Mouse (Mus musculus) T-helper 1 cell (primary cell): ENCODE data around the gene Snrnp35.

Experiments used
- in situ Hi-C: fragments of 300-600 bp; cut with MboI, MseI; formaldehyde crosslinking; loops from one replicate; pipeline ENCODE4 v1.15.1; 2025; ENCODE audit warnings: high pct_unique_total_duplicates

Gene Snrnp35

DNA sequence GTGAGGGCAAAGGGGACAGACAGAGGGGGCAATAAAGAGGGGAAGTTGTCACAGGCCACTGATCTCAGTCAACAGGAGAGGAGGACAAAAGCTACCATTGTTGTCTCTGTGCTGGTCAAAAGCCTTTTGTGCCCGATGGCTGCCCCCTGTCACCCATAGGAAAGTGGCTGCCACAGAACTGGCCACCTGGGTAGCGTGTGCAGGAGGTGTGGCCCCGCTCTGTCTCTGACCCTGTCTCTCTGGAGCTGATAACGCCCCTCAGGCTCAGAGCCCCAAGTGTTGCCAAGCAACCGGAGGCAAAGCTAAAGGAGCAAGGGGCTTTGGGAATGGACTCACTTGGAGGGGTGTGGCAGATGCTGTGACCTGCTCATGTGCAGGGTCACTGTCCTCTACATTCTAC lies 16.1 kb downstream of the Snrnp35 start:
- in situ Hi-C loops = no loop called here

DNA sequence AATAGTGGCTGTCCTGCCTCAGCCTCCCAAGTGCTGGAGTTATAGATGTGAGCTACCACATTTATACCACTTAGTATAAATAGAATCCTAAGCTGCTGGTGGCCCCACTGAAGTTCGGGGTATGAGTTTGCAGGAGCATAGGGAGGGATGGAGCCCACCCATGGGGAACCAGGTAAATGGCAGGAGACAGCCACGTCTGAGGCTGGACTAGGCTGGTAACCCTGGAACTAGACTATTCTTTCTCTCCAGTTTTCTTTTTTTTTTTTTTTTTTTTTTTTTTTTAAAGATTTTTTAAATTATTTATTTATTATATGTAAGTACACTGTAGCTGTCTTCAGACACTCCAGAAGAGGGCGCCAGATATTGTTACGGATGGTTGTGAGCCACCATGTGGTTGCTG lies 17.1 kb downstream of the Snrnp35 start:
- in situ Hi-C loops = loop anchor here (5.0 kb wide), 1 partner anchor 217 kb away; no protein-coding TSS in a partner anchor

DNA sequence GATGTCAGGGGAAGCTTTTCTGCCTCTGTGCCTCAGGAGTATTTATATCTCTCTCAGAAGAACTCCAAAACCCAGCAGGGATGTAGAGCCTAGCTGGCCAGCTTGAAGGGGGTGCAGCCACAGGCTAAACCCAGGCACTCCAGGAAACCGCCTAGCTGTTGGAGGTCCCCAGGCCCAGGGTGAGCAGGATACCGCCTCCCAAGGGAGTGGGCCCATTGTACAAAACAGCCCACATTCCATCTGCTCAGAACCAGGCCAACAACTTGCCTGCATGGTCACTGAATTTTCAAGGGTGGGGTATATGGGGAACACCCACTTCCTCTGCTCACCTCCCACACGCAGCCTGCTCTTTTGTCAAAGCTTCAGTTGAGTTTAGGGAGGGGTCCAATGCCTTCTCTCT lies 17.6 kb downstream of the Snrnp35 start:
- in situ Hi-C loops = loop anchor here (5.0 kb wide), 1 partner anchor 217 kb away; no protein-coding TSS in a partner anchor

- in situ Hi-C loops = loop anchor here (5.0 kb wide), 1 partner anchor 216 kb away; no protein-coding TSS in a partner anchor
Observed at GRCm38 (mm10) chr5:124501541-124501940, 18.6 kb downstream of the Snrnp35 start.

DNA sequence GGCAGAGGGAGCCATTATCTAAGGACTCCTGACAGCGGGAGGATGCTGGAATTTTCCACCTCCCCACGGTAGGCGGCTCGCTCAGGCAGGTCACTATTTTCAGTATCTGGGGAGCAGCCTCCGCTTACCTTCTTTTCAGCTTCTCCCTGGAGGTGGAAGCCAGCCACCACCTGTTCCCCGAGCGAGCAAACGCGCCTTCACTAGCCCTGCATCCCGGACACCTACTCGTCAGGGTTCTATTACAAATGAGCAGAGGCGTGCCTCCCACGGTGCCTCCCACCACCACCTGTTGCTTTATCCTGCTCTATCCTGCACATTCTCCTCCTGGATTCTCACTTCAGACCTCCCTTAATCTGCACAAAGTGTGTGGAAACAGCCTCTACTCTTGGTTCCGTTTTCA lies 20.8 kb downstream of the Snrnp35 start:
- in situ Hi-C loops = loop anchor here (5.0 kb wide), 1 partner anchor 214 kb away; no protein-coding TSS in a partner anchor

GRCm38 (mm10) chr5:124505235-124505634 lies 22.3 kb downstream of the Snrnp35 start:
- in situ Hi-C loops = no loop called here

- in situ Hi-C loops = no loop called here
Observed at GRCm38 (mm10) chr5:124506731-124507359, 23.9 kb downstream of the Snrnp35 start.

DNA sequence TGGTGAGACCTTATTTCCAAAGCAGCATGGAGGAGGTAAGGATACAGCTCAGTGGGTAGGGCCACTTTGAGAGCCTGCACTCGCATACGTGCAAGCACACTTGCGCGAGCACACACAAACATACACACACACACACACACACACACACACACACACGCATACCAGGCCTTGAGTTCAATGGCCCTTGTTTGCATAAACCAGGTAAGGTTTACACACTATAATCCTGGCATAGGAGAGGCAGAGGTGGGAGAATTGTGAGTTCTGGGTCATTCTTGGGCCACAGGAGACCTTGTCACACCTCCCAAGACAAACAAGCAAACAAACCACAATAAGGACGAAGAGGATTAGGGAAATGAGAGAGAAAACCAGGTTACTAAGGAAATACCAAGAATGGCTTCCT lies 26.3 kb downstream of the Snrnp35 start:
- in situ Hi-C loops = no loop called here

GRCm38 (mm10) chr5:124509742-124510237 lies 26.9 kb downstream of the Snrnp35 start:
- in situ Hi-C loops = no loop called here

- in situ Hi-C loops = no loop called here
Observed at GRCm38 (mm10) chr5:124510536-124511050, 27.7 kb downstream of the Snrnp35 start.

DNA sequence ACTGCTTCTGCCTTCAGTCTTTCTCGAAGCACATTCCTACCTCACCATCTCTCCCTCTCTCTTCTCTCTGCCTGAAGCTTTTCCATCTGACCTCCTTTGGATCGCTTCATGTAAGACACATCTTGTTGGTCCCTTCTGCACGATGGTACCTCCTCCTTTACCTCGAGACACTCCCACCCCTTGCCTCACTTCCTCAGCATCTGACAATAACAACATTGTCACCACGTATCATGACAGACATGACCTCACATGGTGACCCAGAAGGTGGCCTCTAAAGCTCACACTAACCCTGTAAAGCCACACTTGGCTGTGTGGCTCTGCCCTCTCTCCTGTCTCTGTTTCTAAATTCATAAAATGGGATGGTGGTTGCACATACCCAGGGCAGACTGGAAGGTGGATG lies 32.9 kb downstream of the Snrnp35 start:
- in situ Hi-C loops = no loop called here

- in situ Hi-C loops = no loop called here
Observed at GRCm38 (mm10) chr5:124518648-124519047, 35.7 kb downstream of the Snrnp35 start.

DNA sequence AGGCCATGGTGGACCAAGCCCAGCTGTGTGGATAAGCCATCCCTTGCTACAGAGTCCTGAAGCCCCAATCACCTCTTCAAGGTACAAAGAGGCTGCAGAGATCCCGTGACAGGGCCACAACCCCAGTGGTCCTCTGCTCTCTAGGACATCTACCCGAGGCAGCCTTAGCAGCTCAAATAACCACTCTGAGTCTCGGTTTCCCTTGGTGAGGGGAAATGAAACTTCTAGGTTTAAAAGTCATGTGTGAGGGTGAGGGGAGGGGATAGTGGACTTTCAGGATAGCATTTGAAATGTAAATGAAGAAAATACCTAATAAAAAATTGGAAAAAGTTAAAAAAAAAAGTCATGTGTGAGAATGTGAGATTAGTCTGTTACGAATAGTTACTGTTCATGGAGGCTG lies 38.7 kb downstream of the Snrnp35 start:
- in situ Hi-C loops = no loop called here

- in situ Hi-C loops = no loop called here
Observed at GRCm38 (mm10) chr5:124523032-124523431, 40.1 kb downstream of the Snrnp35 start.

DNA sequence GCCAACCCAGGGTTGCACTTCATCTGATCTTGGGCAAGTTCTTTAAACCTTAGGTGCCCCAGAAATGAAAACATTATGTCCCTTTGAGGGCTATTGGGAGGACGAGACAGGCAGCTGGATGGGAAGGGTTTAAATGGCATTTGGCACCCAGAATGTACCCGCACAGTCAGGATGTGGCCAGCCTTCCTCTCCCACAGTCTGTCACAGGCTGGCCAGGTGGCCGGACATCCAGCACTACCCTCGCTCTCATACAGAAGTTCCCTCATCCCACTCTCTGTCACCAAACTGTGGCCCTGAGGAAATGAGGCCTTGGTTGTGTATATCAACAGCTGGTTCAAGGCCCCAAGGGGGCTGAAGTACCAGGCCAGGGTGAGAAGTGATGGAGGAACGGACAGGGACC lies 42.0 kb downstream of the Snrnp35 start:
- in situ Hi-C loops = no loop called here

GRCm38 (mm10) chr5:124528351-124528750 lies 45.4 kb downstream of the Snrnp35 start:
- in situ Hi-C loops = no loop called here

- in situ Hi-C loops = no loop called here
Observed at GRCm38 (mm10) chr5:124528791-124529190, 45.9 kb downstream of the Snrnp35 start.

GRCm38 (mm10) chr5:124529191-124529651 lies 46.3 kb downstream of the Snrnp35 start:
- in situ Hi-C loops = no loop called here

DNA sequence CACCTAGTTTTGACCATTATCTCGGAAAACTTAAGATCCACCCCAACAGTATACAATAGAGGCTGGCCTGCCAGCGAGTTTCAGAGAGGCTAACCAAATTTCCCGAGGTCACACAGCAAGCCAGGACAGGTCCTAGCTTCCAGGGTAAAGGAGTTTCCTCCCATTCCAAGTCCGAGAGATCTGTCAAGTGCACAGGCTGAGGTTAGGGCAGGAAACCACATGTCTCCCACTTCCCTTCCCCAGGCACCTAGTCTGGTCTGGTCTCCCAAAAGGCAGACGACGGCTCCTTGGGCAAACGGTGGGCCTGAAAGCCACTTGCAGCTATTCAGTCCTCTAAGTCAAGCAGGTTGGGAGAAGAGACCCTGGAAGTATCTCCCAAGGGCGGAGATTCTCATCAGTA lies 46.8 kb downstream of the Snrnp35 start:
- in situ Hi-C loops = loop anchor here (5.0 to 10.0 kb wide), 2 partner anchors 45 to 92 kb away; partner anchors contain the start of genes Kmt5a and Snrnp35

DNA sequence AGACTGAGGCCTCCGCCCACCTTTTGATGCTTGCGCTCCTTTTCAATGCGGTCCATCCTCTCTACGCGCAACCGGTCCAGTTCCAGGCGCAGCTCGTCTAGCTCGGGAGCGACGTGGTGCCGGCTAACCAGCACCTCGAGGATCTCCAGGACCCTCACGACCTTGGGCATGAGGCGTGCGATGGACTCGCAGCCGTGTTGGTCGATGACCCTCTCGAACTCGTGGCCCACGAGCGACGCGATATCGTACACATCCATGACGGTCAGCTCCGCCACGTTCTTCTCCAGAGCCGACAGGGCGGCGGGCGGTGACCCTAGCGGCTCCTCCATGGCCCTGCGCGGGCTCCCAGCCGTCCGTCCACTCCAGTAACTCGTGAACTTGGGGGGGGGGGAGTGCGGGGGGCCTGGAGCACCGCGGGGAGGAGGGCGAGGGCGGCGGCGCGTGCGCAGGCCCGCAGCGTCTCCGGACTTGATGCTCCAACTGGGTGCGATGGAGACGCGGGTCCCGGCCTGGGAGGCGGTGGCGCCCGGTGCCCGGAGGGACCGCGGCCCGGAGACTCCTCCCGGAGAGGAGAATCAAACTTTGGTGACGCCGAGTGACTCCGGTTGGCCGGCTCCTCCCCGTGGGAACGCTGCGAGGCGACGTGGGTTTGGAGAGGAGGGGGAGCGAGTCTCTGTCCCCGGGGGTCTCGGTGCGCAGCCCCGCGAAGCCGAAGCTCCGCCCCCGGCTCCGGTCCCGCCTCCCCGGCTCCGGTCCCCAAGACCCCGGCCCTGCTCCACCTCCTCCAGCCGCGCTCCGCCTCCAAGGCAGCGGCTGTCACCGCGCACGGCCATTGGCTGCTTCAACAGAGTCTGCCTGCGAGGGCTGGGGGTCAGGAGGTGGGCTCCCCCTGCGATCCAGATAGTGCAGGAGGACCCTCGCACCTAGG lies 48.0 kb downstream of the Snrnp35 start, which contains the start of gene Rilpl1:
TSS of gene Rilpl1 (minus strand) at position 737 of the 928 bp plus-strand sequence.
- in situ Hi-C loops = loop anchor here (5.0 to 10.0 kb wide), 2 partner anchors 46 to 94 kb away; partner anchors contain the start of genes Kmt5a and Snrnp35

DNA sequence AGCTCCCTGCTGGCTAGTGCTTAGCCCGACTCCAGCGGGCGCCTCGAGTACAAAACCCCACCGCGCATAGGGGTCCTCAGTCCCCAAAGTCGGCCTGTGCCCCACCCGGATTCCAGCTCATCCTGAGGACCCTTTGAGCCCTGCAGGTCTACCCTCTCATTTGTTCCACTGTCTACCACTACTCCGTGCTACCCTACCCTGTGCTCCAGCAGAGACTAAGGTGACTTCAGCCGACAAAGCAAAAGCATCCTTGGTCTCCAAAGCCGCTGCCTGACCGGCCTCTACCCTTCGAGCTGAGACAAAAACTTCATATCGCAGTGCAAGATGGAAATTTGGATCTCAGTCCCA lies 48.6 kb downstream of the Snrnp35 start:
- in situ Hi-C loops = loop anchor here (5.0 to 10.0 kb wide), 2 partner anchors 47 to 94 kb away; partner anchors contain the start of genes Kmt5a and Snrnp35

DNA sequence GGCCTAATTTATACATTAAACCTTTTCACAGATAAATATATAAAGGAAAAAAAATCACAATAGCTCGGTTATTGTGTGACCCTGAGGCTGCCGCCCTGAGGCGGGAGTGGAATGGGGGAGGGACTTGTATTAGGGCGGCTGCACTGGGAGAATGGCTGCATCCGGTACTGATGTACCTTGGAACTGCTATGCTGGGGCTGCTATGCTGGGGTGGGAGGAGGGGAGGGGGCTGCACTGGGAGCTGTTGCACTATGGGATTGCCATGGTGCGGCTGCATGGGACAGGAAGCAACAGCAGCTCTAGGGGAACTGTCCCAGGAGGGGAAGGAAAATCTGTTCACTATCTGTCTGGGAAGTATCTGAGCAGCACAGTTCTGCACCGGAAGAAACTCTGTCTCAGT lies 49.5 kb downstream of the Snrnp35 start:
- in situ Hi-C loops = loop anchor here (5.0 to 10.0 kb wide), 2 partner anchors 48 to 95 kb away; partner anchors contain the start of genes Kmt5a and Snrnp35
